Mouse (Mus musculus): ENCODE measurements around the gene Rpe. TPM values are rescaled to one million over a fixed set of nuclear protein-coding genes. Genes with fewer than 3 reads are reported as not detected.

The Rpe gene
- polyA plus RNA-seq, 1 experiment from 2014 or later = 58.9 TPM

DNA sequence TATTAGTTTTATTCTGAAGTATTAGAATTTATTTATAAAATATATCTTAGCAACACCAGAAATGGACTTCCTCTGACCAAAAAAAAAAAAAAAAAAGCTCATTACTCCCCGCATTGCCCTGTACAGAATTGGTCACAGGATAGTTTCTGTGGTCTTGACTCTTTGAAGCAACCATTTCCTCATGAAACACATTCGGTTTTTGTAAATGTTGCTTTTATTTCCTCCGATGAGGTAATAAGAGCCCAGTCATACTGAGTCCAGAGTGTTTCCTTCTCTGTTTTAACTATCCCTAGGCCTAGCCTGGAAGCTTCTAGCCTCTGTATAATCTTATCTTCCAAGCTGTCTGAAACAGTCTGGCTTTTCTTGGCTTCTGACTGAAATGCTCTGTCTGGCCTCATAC is 12.2 kb downstream of the Rpe start:
- ATAC-seq (ENCODE audit: low read depth) = no peak
- Histone ChIP-seq H3K36me3 (ENCODE audit: control insufficient read depth, insufficient read depth, low read length) (peaks cover 27% of the 10 kb centered on the region), H3K27ac (ENCODE audit: low read length) (no peak overlapping the region)

GRCm38 (mm10) chr1:66730581-66730980 is 29.9 kb downstream of the Rpe start:
- Histone ChIP-seq H3K4me2 (ENCODE audit: low read depth, low read length) (no peak overlapping the region), H3K36me3 (ENCODE audit: control insufficient read depth, insufficient read depth, low read length) (peaks cover 13% of the 10 kb centered on the region), H3K9ac (ENCODE audit: low read length) (no peak overlapping the region), H3K4me1 (replicated peaks; ENCODE audit: control insufficient read depth, insufficient read depth, low read length) (no peaks in the 10 kb centered on the region), H3K27me3 (ENCODE audit: control insufficient read depth, insufficient read depth, low read depth, low read length) (no peaks in the 10 kb centered on the region), H3K27ac (ENCODE audit: low read length) (no peak overlapping the region), H3K9me3 (ENCODE audit: control insufficient read depth, low read length) (no peaks in the 10 kb centered on the region), H3K4me3 (ENCODE audit: low read length) (no peak overlapping the region)
- WGBS = 56% methylated on average over 1 of the region's 1 CpGs
- no peak for ATAC-seq (ENCODE audit: low read depth)

More for the DNA sequence above, 12.2 kb downstream of the Rpe start:
- Histone ChIP-seq H3K9me3 (ENCODE audit: control insufficient read depth, low read length) (no peaks in the 10 kb centered on the region), H3K9ac (ENCODE audit: low read length) (no peak overlapping the region), H3K4me1 (replicated peaks; ENCODE audit: control insufficient read depth, insufficient read depth, low read length) (no peaks in the 10 kb centered on the region), H3K4me2 (ENCODE audit: low read depth, low read length) (no peak overlapping the region), H3K4me3 (ENCODE audit: low read length) (no peak overlapping the region), H3K27me3 (ENCODE audit: control insufficient read depth, insufficient read depth, low read depth, low read length) (no peaks in the 10 kb centered on the region)
- 84% methylated on average over 3 of the region's 3 CpGs for WGBS

- no peak for ATAC-seq (ENCODE audit: low read depth)
- H3K27ac ChIP-seq (ENCODE audit: low read length) = no peak overlapping the region
- no peak overlapping the region for H3K9ac ChIP-seq (ENCODE audit: low read length)
- 95% methylated on average over 1 of the region's 1 CpGs for WGBS
- H3K4me3 ChIP-seq (ENCODE audit: low read length) = no peak overlapping the region
- no peaks in the 10 kb centered on the region for H3K4me1 ChIP-seq (replicated peaks; ENCODE audit: control insufficient read depth, insufficient read depth, low read length)
- H3K36me3 ChIP-seq (ENCODE audit: control insufficient read depth, insufficient read depth, low read length) = peaks cover 20% of the 10 kb centered on the region; the same call in 1 of the 2 replicates
- no peaks in the 10 kb centered on the region for H3K27me3 ChIP-seq (ENCODE audit: control insufficient read depth, insufficient read depth, low read depth, low read length)
- no peak overlapping the region for H3K4me2 ChIP-seq (ENCODE audit: low read depth, low read length)
- H3K9me3 ChIP-seq (ENCODE audit: control insufficient read depth, low read length) = no peaks in the 10 kb centered on the region
Observed at GRCm38 (mm10) chr1:66768764-66769163, 68.1 kb downstream of the Rpe start.

Other genes with a start within 250 kb of the Rpe start
- 0.51 and 0.77 TPM in 2 replicates for gene Unc80, start 232.5 kb upstream of the Rpe start, polyA plus RNA-seq (2015; fragmentation: Nextera tagmentation; extraction: Ambion mirVana)
- gene Kansl1l, start 116.7 kb downstream of the Rpe start, polyA plus RNA-seq (2015; fragmentation: Nextera tagmentation; extraction: Ambion mirVana) = 23.4 and 24.4 TPM in 2 replicates
- gene Acadl, start 162.4 kb downstream of the Rpe start, polyA plus RNA-seq (2015; fragmentation: Nextera tagmentation; extraction: Ambion mirVana) = 192 and 197 TPM in 2 replicates
- 63.4 and 144 TPM in 2 replicates for gene Myl1, start 244.6 kb downstream of the Rpe start, polyA plus RNA-seq (2015; fragmentation: Nextera tagmentation; extraction: Ambion mirVana)